Mouse (Mus musculus): ENCODE results near the gene Igfbp5. TPM values are rescaled to one million over a fixed set of nuclear protein-coding genes. Genes with fewer than 3 reads are reported as not detected.
A peak's percentile ranks its signal among the peaks of the same experiment; 100 is the strongest.

The Igfbp5 gene
- polyA plus RNA-seq, 1 experiment from 2014 or later = 85.0 TPM

- no peak overlapping the region for H3K9ac ChIP-seq (replicated peaks; ENCODE audit: low read depth, low read length)
- no peak overlapping the region for H3K4me3 ChIP-seq (ENCODE audit: low read depth, low read length)
- no peaks in the 10 kb centered on the region for H3K27me3 ChIP-seq (ENCODE audit: control insufficient read depth, insufficient read depth, low read length)
- no peak overlapping the region for H3K4me2 ChIP-seq (ENCODE audit: low read depth, low read length)
- no peak overlapping the region for H3K27ac ChIP-seq (ENCODE audit: low read depth, low read length)
- 51% methylated on average over 5 of the region's 5 CpGs for WGBS
- H3K36me3 ChIP-seq (ENCODE audit: control insufficient read depth, insufficient read depth, low read length) = no peaks in the 10 kb centered on the region
- 0 out of 2 replicates have a peak, but pooled peaks cover 2% of the 10 kb centered on the region for H3K4me1 ChIP-seq (ENCODE audit: control insufficient read depth, insufficient read depth, low read length)
- H3K9me3 ChIP-seq (ENCODE audit: control insufficient read depth, low read length) = no peaks in the 10 kb centered on the region
- ATAC-seq (ENCODE audit: low read depth) = 0 out of 2 replicates have a peak, but pooled peaks have one; percentile 16
Observed at GRCm38 (mm10) chr1:72815184-72815583, 59.5 kb downstream of the Igfbp5 start.

- Histone ChIP-seq H3K4me2 (ENCODE audit: low read depth, low read length) (no peak overlapping the region), H3K36me3 (ENCODE audit: control insufficient read depth, insufficient read depth, low read length) (no peaks in the 10 kb centered on the region), H3K27me3 (ENCODE audit: control insufficient read depth, insufficient read depth, low read length) (no peaks in the 10 kb centered on the region), H3K9me3 (ENCODE audit: control insufficient read depth, low read length) (no peaks in the 10 kb centered on the region), H3K4me1 (ENCODE audit: control insufficient read depth, insufficient read depth, low read length) (0 out of 2 replicates have a peak, but pooled peaks cover 2% of the 10 kb centered on the region), H3K9ac (replicated peaks; ENCODE audit: low read depth, low read length) (no peak overlapping the region), H3K27ac (ENCODE audit: low read depth, low read length) (no peak overlapping the region; the same call in 1 of the 2 replicates), H3K4me3 (ENCODE audit: low read depth, low read length) (no peak overlapping the region)
- peak; percentile 42; the same call in 1 of the 2 replicates for ATAC-seq (ENCODE audit: low read depth)
- WGBS = 6% methylated on average over 6 of the region's 6 CpGs
Observed at GRCm38 (mm10) chr1:72813639-72814403, 60.9 kb downstream of the Igfbp5 start.

DNA sequence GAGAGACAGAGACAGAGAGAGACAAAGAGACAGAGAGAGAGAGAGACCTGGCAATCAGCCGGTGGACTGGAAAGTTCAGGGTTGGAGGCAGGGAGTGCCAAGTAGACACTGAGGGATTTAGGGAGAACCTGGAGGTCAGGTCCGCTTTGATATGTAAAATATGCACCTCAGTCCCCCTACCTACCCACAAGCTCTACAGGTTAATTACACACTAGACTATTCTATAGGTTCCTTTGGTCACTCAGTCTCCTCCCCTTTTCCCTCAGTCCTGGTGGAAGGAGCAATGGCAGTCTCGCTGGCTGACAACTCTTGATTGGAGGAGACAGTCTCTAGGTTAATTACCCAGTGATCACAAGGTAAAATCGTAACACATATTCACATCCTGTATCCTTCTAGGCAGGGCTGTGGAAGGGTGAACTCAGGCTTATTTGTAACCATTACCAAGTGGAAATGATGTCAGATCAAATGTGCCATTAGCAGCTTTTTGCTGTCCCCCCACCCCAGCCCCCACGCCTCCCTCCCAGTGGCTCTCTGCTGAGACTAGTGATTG lies 61.5 kb downstream of the Igfbp5 start:
- 35% methylated on average over 5 of the region's 5 CpGs for WGBS
- Histone ChIP-seq H3K4me3 (ENCODE audit: low read depth, low read length) (no peak overlapping the region), H3K4me2 (ENCODE audit: low read depth, low read length) (no peak overlapping the region), H3K9ac (replicated peaks; ENCODE audit: low read depth, low read length) (no peak overlapping the region), H3K27ac (ENCODE audit: low read depth, low read length) (no peak overlapping the region; the same call in 1 of the 2 replicates), H3K36me3 (ENCODE audit: control insufficient read depth, insufficient read depth, low read length) (no peaks in the 10 kb centered on the region), H3K27me3 (ENCODE audit: control insufficient read depth, insufficient read depth, low read length) (no peaks in the 10 kb centered on the region), H3K4me1 (ENCODE audit: control insufficient read depth, insufficient read depth, low read length) (0 out of 2 replicates have a peak, but pooled peaks cover 2% of the 10 kb centered on the region), H3K9me3 (ENCODE audit: control insufficient read depth, low read length) (no peaks in the 10 kb centered on the region)
- peak; percentile 12; the same call in 1 of the 2 replicates for ATAC-seq (ENCODE audit: low read depth)

GRCm38 (mm10) chr1:72811061-72811460 lies 63.6 kb downstream of the Igfbp5 start:
- Histone ChIP-seq H3K4me1 (ENCODE audit: control insufficient read depth, insufficient read depth, low read length) (0 out of 2 replicates have a peak, but pooled peaks cover 2% of the 10 kb centered on the region), H3K27ac (ENCODE audit: low read depth, low read length) (no peak overlapping the region), H3K9ac (replicated peaks; ENCODE audit: low read depth, low read length) (no peak overlapping the region), H3K27me3 (ENCODE audit: control insufficient read depth, insufficient read depth, low read length) (no peaks in the 10 kb centered on the region), H3K9me3 (ENCODE audit: control insufficient read depth, low read length) (no peaks in the 10 kb centered on the region), H3K4me3 (ENCODE audit: low read depth, low read length) (no peak overlapping the region), H3K4me2 (ENCODE audit: low read depth, low read length) (no peak overlapping the region), H3K36me3 (ENCODE audit: control insufficient read depth, insufficient read depth, low read length) (no peaks in the 10 kb centered on the region)
- WGBS = 95% methylated on average over 3 of the region's 3 CpGs
- no peak for ATAC-seq (ENCODE audit: low read depth)

DNA sequence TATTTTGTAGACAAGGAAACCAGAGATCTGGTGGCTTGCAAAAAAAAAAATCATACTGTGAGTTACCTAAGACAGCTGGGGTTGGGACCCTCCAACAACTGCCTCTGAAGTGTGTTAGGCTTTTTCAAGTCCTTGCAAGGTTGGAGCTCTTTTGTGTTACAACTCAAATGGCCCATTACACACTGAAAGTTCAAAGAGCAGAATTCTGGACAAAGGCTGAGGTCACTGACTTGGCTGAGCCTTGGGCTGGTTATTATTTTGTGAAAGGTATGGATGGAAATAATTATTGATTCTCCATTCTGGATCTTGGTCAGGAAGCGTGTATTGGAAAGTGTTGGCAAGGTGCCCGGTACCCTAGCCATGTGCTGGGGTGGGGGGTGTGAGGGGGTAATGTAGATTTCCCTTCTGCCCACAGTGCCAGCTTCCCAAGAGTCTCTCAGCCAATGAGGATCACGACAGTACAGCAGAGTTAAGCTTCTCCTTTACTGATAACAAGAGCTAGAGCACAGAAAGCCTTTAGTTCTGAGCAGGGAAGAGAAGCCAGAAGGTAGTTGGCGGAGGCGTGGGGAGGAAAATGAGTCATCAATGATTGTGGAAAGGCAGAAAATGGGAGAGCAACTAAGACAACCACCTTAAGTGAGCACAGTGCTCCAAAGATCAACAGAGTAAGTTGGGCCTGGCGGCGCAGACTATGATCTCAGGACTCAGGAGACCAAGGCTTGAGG lies 64.6 kb downstream of the Igfbp5 start:
- no peak overlapping the region for H3K9ac ChIP-seq (replicated peaks; ENCODE audit: low read depth, low read length)
- no peaks in the 10 kb centered on the region for H3K9me3 ChIP-seq (ENCODE audit: control insufficient read depth, low read length)
- no peak for ATAC-seq (ENCODE audit: low read depth)
- H3K4me2 ChIP-seq (ENCODE audit: low read depth, low read length) = no peak overlapping the region
- 87% methylated on average over 7 of the region's 7 CpGs for WGBS
- 0 out of 2 replicates have a peak, but pooled peaks cover 2% of the 10 kb centered on the region for H3K4me1 ChIP-seq (ENCODE audit: control insufficient read depth, insufficient read depth, low read length)
- H3K27ac ChIP-seq (ENCODE audit: low read depth, low read length) = no peak overlapping the region
- no peaks in the 10 kb centered on the region for H3K27me3 ChIP-seq (ENCODE audit: control insufficient read depth, insufficient read depth, low read length)
- no peaks in the 10 kb centered on the region for H3K36me3 ChIP-seq (ENCODE audit: control insufficient read depth, insufficient read depth, low read length)
- H3K4me3 ChIP-seq (ENCODE audit: low read depth, low read length) = no peak overlapping the region

- Histone ChIP-seq H3K4me2 (ENCODE audit: low read depth, low read length) (no peak overlapping the region), H3K4me1 (ENCODE audit: control insufficient read depth, insufficient read depth, low read length) (no peaks in the 10 kb centered on the region), H3K9me3 (ENCODE audit: control insufficient read depth, low read length) (no peaks in the 10 kb centered on the region), H3K27me3 (ENCODE audit: control insufficient read depth, insufficient read depth, low read length) (no peaks in the 10 kb centered on the region), H3K4me3 (ENCODE audit: low read depth, low read length) (no peak overlapping the region), H3K9ac (replicated peaks; ENCODE audit: low read depth, low read length) (no peak overlapping the region), H3K36me3 (ENCODE audit: control insufficient read depth, insufficient read depth, low read length) (no peaks in the 10 kb centered on the region), H3K27ac (ENCODE audit: low read depth, low read length) (no peak overlapping the region)
- ATAC-seq (ENCODE audit: low read depth) = no peak
- 94% methylated on average over 7 of the region's 7 CpGs for WGBS
Observed at GRCm38 (mm10) chr1:72809304-72809703, 65.4 kb downstream of the Igfbp5 start.

Other genes with a start within 250 kb of the Igfbp5 start
- gene Ankar, start 174.3 kb downstream of the Igfbp5 start, polyA plus RNA-seq (2014; fragmentation: Nextera tagmentation; extraction: Ambion mirVana) = not detected in 2 replicates
- 1,040 and 1,059 TPM in 2 replicates for gene Rpl37a, start 163.6 kb downstream of the Igfbp5 start, polyA plus RNA-seq (2014; fragmentation: Nextera tagmentation; extraction: Ambion mirVana)
- 163 and 379 TPM in 2 replicates for gene Igfbp2, start 50.4 kb downstream of the Igfbp5 start, polyA plus RNA-seq (2014; fragmentation: Nextera tagmentation; extraction: Ambion mirVana)
- not detected in 2 replicates for gene Tnp1, start 141.0 kb upstream of the Igfbp5 start, polyA plus RNA-seq (2014; fragmentation: Nextera tagmentation; extraction: Ambion mirVana)

All from neural tube, embryonic 14.5 days (tissue).